Mouse (Mus musculus): Measurements from ENCODE around the gene Srsf7. TPM values are rescaled to one million over a fixed set of nuclear protein-coding genes. Genes with fewer than 3 reads are reported as not detected.
A peak's percentile ranks its signal among the peaks of the same experiment; 100 is the strongest.

Gene Srsf7
- polyA plus RNA-seq, 1 experiment from 2014 or later = 858 TPM

- Histone ChIP-seq H3K27me3 (ENCODE audit: low read depth, poor library complexity, severe bottlenecking) (no peaks in the 10 kb centered on the region), H3K4me1 (peaks cover 25% of the 10 kb centered on the region), H3K4me3 (no peak overlapping the region), H3K27ac (replicated peaks) (0 out of 2 replicates have a peak overlapping the region, but pooled peaks have one; percentile 49), H3K36me3 (no peaks in the 10 kb centered on the region), H3K9me3 (replicated peaks) (no peaks in the 10 kb centered on the region)
- WGBS = 54% methylated on average over 4 of the region's 4 CpGs
- no peak for DNase-seq (ENCODE audit: low spot score)
Measured at GRCm38 (mm10) chr17:80167436-80167835, 39.7 kb downstream of the Srsf7 start.

DNA sequence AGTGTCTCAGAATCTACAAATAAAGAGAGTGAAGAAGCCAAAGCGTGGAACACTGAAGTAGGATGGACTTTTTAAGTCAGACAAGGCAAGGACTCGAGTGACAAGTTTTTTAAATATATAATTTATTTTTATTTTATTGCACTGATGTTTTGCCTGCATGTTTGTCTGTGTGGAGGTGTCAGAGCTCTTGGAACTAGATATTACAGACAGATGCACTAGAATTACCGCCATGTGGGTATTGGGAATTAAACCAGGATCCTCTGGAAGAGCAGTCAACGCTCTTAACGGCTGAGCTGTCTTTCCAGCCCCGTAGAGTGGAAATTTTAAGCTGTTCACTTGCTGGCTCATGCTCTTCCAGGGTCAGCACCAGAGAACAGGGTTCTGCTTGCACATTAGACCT lies 40.8 kb downstream of the Srsf7 start:
- H3K4me1 ChIP-seq = peaks cover 25% of the 10 kb centered on the region
- H3K4me3 ChIP-seq = no peak overlapping the region
- WGBS = 88% methylated on average over 6 of the region's 6 CpGs
- no peak overlapping the region for H3K27ac ChIP-seq (replicated peaks)
- H3K27me3 ChIP-seq (ENCODE audit: low read depth, poor library complexity, severe bottlenecking) = no peaks in the 10 kb centered on the region
- no peak for DNase-seq (ENCODE audit: low spot score)
- H3K9me3 ChIP-seq (replicated peaks) = no peaks in the 10 kb centered on the region
- H3K36me3 ChIP-seq = no peaks in the 10 kb centered on the region

DNA sequence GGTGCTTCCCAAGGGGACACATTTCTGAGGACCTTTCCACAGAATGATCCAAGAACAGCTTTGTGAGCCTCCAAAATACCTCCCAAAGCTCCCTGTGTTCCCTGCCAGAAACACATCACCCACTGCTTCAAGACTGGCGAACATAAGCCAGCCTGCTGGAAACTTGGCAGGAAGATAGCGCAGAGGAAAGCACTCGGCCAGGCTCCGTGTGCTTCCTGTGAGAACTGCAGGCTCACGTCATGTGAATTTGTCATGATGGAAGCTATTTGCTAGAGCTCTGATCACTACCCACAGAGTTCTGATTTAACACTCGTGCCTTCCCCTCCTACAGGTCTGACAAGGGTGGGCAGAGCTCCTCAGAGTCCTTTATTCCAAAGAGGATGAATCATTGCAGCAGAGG lies 41.4 kb downstream of the Srsf7 start:
- H3K36me3 ChIP-seq = no peaks in the 10 kb centered on the region
- H3K4me1 ChIP-seq = peaks cover 25% of the 10 kb centered on the region
- H3K9me3 ChIP-seq (replicated peaks) = no peaks in the 10 kb centered on the region
- no peaks in the 10 kb centered on the region for H3K27me3 ChIP-seq (ENCODE audit: low read depth, poor library complexity, severe bottlenecking)
- no peak for DNase-seq (ENCODE audit: low spot score)
- 87% methylated on average over 6 of the region's 6 CpGs for WGBS
- no peak overlapping the region for H3K27ac ChIP-seq (replicated peaks)
- no peak overlapping the region for H3K4me3 ChIP-seq

DNA sequence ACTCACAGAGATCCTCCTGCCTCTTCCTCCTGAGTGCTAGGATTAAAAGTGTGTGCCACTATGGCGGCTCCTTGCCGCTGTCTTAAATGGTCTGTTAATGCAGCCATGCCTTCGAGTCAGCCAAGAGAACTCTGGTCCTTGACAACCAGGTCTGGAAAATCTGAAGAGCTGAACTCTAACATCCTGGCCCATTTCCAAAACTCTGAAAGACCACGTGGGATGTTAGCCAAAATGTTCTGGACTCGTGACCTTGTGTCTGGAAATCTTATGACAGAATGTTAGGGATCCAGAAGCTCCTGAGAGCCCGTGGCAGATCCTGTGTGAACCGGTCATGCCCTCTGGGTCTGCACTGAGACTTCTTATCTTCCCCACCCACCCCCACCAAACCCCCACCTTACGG lies 43.1 kb downstream of the Srsf7 start:
- DNase-seq (ENCODE audit: low spot score) = no peak

GRCm38 (mm10) chr17:80160454-80160853 lies 46.7 kb downstream of the Srsf7 start:
- Histone ChIP-seq H3K9me3 (replicated peaks) (no peaks in the 10 kb centered on the region), H3K27ac (replicated peaks) (no peak overlapping the region), H3K4me1 (no peaks in the 10 kb centered on the region), H3K36me3 (no peaks in the 10 kb centered on the region), H3K27me3 (ENCODE audit: low read depth, poor library complexity, severe bottlenecking) (no peaks in the 10 kb centered on the region), H3K4me3 (no peak overlapping the region)
- WGBS = 84% methylated on average over 5 of the region's 5 CpGs
- DNase-seq (ENCODE audit: low spot score) = no peak

More for the DNA sequence above, 43.1 kb downstream of the Srsf7 start:
- WGBS = 92% methylated on average over 8 of the region's 8 CpGs
- Histone ChIP-seq H3K36me3 (no peaks in the 10 kb centered on the region), H3K4me1 (peaks cover 23% of the 10 kb centered on the region), H3K27ac (replicated peaks) (no peak overlapping the region), H3K4me3 (no peak overlapping the region), H3K27me3 (ENCODE audit: low read depth, poor library complexity, severe bottlenecking) (no peaks in the 10 kb centered on the region), H3K9me3 (replicated peaks) (no peaks in the 10 kb centered on the region)

DNA sequence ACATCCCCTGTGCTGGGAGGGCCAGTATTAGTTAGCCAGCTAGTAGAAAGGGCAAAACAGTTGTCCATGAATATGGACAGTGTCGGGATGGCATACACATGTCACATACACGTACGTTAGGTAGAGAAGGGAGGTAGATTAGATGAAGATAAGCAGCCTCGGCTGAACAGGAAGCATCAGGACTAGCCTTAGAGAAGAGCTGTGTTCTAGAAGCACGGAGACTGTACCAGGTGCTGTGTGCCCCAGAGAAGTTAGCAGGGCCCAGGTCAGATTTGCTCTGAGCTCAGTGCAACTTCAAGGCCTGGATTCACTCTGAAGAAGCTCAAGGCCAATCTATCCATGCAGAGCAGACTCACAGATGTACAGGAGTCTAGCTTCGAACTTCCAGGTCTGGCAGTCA lies 49.6 kb downstream of the Srsf7 start:
- H3K36me3 ChIP-seq = no peaks in the 10 kb centered on the region
- peaks cover 6% of the 10 kb centered on the region; the same call in 1 of the 2 replicates for H3K4me1 ChIP-seq
- DNase-seq (ENCODE audit: low spot score) = no peak
- no peaks in the 10 kb centered on the region for H3K27me3 ChIP-seq (ENCODE audit: low read depth, poor library complexity, severe bottlenecking)
- 93% methylated on average over 6 of the region's 6 CpGs for WGBS
- H3K27ac ChIP-seq (replicated peaks) = no peak overlapping the region
- no peaks in the 10 kb centered on the region for H3K9me3 ChIP-seq (replicated peaks)
- no peak overlapping the region for H3K4me3 ChIP-seq

GRCm38 (mm10) chr17:80156905-80157304 lies 50.2 kb downstream of the Srsf7 start:
- no peaks in the 10 kb centered on the region for H3K36me3 ChIP-seq
- H3K9me3 ChIP-seq (replicated peaks) = no peaks in the 10 kb centered on the region
- peaks cover 6% of the 10 kb centered on the region; the same call in 1 of the 2 replicates for H3K4me1 ChIP-seq
- H3K27ac ChIP-seq (replicated peaks) = no peak overlapping the region
- no peak for DNase-seq (ENCODE audit: low spot score)
- no peak overlapping the region for H3K4me3 ChIP-seq
- WGBS = 94% methylated on average over 8 of the region's 8 CpGs
- H3K27me3 ChIP-seq (ENCODE audit: low read depth, poor library complexity, severe bottlenecking) = no peaks in the 10 kb centered on the region

DNA sequence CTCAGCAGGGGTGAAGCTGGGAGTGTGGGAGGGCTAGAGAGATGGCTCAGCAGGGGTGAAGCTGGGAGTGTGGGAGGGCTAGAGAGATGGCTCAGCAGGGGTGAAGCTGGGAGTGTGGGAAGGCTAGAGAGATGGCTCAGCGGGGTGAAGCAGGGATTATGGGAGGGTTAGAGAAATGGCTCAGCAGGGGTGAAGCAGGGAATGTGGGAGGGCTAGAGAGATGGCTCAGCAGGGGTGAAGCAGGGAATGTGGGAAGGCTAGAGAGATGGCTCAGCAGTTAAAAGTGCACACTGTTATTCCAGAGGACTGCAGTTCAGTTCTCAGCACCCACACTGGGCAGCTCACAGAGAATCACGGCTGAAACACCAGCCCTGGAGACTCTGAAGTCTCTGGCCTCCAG lies 53.5 kb downstream of the Srsf7 start:
- H3K27ac ChIP-seq (replicated peaks) = no peak overlapping the region
- DNase-seq (ENCODE audit: low spot score) = no peak
- H3K4me1 ChIP-seq = peaks cover 13% of the 10 kb centered on the region
- no peaks in the 10 kb centered on the region for H3K27me3 ChIP-seq (ENCODE audit: low read depth, poor library complexity, severe bottlenecking)
- H3K9me3 ChIP-seq (replicated peaks) = no peaks in the 10 kb centered on the region
- H3K4me3 ChIP-seq = no peak overlapping the region
- H3K36me3 ChIP-seq = no peaks in the 10 kb centered on the region
- WGBS = 66% methylated on average over 2 of the region's 2 CpGs

DNA sequence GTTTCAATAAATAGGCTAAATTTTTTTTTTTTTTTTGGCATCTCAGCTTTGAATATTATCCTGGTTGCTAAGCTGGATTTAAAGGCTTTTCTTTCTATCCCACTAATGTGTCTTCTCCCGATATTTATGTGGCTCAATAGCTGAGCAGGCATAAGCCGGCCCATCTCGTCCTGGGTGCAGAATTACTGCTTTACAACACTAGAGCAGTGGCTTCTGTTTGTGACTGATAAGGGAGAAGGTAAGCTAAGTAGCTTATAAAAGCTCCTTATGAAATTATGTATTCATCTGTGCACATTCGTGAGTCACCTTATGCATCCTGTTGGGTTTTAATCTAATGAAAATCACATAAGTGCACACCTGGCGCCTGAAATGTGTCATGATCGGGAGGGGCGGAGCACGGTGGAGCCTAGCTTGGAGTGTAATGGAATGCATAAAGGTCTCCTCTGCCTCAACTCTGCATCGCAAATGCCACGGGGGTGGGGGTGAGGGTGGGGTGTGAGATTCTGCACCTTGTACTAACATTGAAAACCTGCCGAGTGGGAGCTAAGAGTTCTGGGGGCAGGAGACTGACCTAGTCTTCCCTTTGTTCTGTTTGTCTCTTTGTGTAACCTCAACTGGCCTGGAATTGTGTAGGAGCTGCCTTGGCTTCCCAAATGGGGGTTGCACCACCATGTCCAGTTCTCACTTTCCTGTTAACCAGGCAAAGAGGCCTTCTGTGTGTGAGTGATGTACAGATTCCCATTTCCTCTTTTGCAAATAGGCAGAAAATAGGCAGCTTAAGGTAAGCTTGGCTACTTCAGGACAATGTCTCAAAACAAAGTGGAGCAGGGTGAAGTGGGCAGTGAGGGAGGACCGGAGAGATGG lies 54.1 kb downstream of the Srsf7 start:
- Histone ChIP-seq H3K27me3 (ENCODE audit: low read depth, poor library complexity, severe bottlenecking) (no peaks in the 10 kb centered on the region), H3K36me3 (no peaks in the 10 kb centered on the region), H3K27ac (replicated peaks) (no peak overlapping the region), H3K9me3 (replicated peaks) (no peaks in the 10 kb centered on the region), H3K4me1 (peaks cover 19% of the 10 kb centered on the region), H3K4me3 (no peak overlapping the region)
- 79% methylated on average over 12 of the region's 12 CpGs for WGBS
- no peak for DNase-seq (ENCODE audit: low spot score)

GRCm38 (mm10) chr17:80151353-80151752 lies 55.8 kb downstream of the Srsf7 start:
- Histone ChIP-seq H3K27me3 (ENCODE audit: low read depth, poor library complexity, severe bottlenecking) (no peaks in the 10 kb centered on the region), H3K4me1 (peaks cover 21% of the 10 kb centered on the region), H3K9me3 (replicated peaks) (no peaks in the 10 kb centered on the region), H3K4me3 (no peak overlapping the region), H3K27ac (replicated peaks) (no peak overlapping the region), H3K36me3 (no peaks in the 10 kb centered on the region)
- no peak for DNase-seq (ENCODE audit: low spot score)
- 19% methylated on average over 5 of the region's 5 CpGs for WGBS

Other genes with a start within 250 kb of the Srsf7 start
- 85.2 and 86.7 TPM in 2 replicates for gene Hnrnpll, start 145.0 kb downstream of the Srsf7 start, polyA plus RNA-seq (2016; fragmentation: Nextera tagmentation; extraction: Ambion mirVana)
- 8.1 and 9.9 TPM in 2 replicates for gene Galm, start 79.8 kb downstream of the Srsf7 start, polyA plus RNA-seq (2016; fragmentation: Nextera tagmentation; extraction: Ambion mirVana)
- gene Ttc39d, start 153 bp upstream of the Srsf7 start, polyA plus RNA-seq (2016; fragmentation: Nextera tagmentation; extraction: Ambion mirVana) = 0.06 and 0.19 TPM in 2 replicates
- gene Gemin6, start 17.1 kb upstream of the Srsf7 start, polyA plus RNA-seq (2016; fragmentation: Nextera tagmentation; extraction: Ambion mirVana) = 50.6 and 66.2 TPM in 2 replicates
- gene Morn2, start 82.9 kb upstream of the Srsf7 start, polyA plus RNA-seq (2016; fragmentation: Nextera tagmentation; extraction: Ambion mirVana) = 32.8 and 37.2 TPM in 2 replicates
- gene Dhx57, start 83.2 kb upstream of the Srsf7 start, polyA plus RNA-seq (2016; fragmentation: Nextera tagmentation; extraction: Ambion mirVana) = 15.1 and 21.2 TPM in 2 replicates
- gene Arhgef33, start 100.1 kb upstream of the Srsf7 start, polyA plus RNA-seq (2016; fragmentation: Nextera tagmentation; extraction: Ambion mirVana) = 0.26 and 0.44 TPM in 2 replicates
- gene Gm10190, start 166.2 kb upstream of the Srsf7 start, polyA plus RNA-seq (2016; fragmentation: Nextera tagmentation; extraction: Ambion mirVana) = 0.73 and 1.4 TPM in 2 replicates

Data from midbrain, embryonic 10.5 days (tissue).